Mouse (Mus musculus) forelimb bud, embryonic 11.5 days (tissue): ENCODE measurements around the gene Hmbs.
A peak's percentile ranks its signal among the peaks of the same experiment; 100 is the strongest.
"Not testable (repeated sequence)": the region's sequence is repeated elsewhere in the genome, so short reads cannot be mapped to it uniquely, and the experiment has no call there.

Experiments used
- DNase-seq: peaks from one replicate; pipeline ENCODE4 v3.0.0-alpha.2; 2012; ENCODE audit warnings: low read depth, low spot score

Hmbs gene

DNA sequence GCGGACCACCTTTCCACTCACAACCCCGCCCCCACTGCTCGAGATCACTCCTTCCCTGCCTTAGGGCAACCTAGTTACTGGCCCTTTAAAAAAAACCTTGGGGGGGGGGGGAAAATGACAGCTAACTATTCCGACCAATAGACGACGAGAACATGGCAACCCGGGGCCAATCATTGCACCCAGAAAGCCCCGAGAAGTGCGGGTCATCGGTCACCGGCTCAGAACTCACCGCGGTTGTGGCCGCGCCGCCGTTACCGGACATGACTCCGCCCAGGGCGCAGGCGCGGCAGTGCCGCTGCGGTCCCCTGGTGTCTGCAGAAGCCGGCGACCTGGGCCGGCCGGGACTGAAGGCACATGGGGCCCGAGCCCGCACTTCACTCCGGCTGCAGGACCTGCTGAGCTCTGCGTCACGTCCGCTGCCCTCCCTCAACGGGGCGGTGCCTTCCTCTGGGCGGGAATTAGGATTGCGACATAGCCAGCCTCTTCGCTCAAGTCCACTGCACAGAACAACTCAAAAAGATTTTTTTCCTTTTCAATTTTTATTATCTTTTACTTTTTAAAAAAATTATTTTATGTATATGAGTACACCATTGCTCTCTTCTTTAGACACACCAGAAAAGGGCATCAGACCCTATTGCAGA, at the start of gene Hmbs:
Gene Hmbs (minus strand): TSS at position 448 of the 641 bp plus-strand sequence.
- DNase-seq: peak; percentile 87

DNA sequence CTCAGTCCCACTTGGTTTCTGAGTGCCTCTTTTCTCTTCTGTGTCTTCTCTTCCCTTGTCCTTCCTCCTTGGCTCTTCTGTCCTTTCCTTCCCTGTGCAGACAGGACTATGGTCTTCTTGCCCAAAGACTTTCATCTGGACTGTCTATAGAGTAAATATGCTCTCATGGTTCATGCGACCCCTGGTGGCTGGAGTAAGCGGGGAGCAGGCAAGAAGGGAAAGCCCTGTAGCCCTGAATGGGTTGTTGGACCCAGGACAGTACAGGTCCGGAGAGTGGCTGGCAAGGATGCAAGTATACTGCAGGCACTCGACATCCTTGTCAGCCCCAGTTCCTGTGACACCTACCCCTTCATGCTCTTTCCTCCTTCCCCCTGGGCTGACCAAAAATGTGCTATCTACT, 47.4 kb upstream of the Hmbs start:
- no peak for DNase-seq

DNA sequence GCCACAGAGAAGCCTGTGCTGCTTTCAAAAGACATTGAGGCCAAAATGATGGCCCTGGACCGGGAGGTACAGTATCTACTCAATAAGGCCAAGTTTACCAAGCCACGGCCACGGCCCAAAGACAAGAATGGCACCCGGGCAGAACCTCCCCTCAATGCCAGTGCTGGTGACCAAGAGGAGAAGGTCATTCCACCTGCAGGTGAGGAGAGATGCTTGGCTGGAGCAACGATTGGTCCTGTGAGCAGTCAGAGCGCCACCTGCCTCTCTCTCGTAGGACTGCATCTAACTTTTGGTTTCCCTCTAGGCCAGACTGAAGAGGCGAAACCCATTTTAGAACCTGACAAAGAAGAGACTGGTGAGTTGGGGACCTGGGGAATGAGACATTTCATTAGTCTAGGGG, 45.2 kb upstream of the Hmbs start:
- no peak for DNase-seq

- no peak for DNase-seq
Observed at GRCm38 (mm10) chr9:44387221-44387620, 43.2 kb upstream of the Hmbs start.

DNA sequence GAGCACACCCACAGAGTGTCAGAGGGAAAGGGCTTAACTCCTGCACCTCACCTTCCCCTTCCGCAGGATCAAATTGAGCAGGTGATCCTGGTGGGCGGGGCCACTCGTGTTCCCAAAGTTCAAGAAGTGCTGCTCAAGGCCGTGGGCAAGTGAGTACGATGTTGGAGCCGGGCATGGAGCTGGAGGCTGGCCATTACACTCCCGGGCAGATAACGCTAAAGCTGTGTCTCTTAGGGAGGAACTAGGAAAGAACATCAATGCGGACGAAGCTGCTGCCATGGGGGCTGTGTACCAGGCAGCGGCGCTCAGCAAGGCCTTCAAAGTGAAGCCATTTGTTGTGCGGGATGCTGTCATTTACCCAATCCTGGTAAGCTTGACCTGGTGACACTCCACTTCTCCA, 40.6 kb upstream of the Hmbs start:
- no peak for DNase-seq

GRCm38 (mm10) chr9:44379862-44380261, 35.8 kb upstream of the Hmbs start:
- DNase-seq: peak; percentile 33

GRCm38 (mm10) chr9:44379054-44379834, 35.2 kb upstream of the Hmbs start, which contains the start of gene Hyou1:
TSS of gene Hyou1 (plus strand) at chr9:44379490.
- peak; percentile 97 for DNase-seq

DNA sequence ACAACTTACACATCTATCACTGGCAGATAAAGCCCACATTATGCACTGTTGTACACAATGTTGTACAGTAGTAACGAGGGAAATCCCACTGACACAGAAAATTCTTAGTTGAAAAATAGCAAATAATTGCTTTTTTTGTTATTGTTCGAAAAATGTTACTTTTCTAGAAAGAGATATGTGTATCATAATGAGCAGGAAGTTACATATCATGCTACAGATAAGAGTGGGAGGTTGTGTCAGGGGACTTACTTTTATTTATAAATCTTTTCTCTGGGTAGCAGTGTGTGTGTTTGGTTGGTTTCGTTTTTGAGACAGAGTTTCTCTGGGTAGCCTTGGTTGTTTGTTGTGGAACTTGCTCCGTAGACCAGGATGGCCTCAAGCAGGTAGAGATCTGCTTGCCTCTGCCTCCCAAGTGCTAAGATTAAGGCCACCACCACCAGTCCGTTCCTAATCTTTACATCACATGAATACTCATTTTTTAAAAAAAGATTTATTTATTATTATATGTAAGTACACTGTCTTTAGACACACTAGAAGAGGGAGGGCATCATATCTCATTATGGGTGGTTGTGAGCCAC, 34.2 kb upstream of the Hmbs start:
- no peak for DNase-seq

- not testable (repeated sequence) for DNase-seq
Observed at GRCm38 (mm10) chr9:44377335-44377734, 33.3 kb upstream of the Hmbs start.

- no peak for DNase-seq
Observed at GRCm38 (mm10) chr9:44376141-44376540, 32.1 kb upstream of the Hmbs start.

- no peak for DNase-seq
Observed at GRCm38 (mm10) chr9:44373386-44373785, 29.4 kb upstream of the Hmbs start.

GRCm38 (mm10) chr9:44364480-44364879, 20.5 kb upstream of the Hmbs start:
- DNase-seq: no peak

DNA sequence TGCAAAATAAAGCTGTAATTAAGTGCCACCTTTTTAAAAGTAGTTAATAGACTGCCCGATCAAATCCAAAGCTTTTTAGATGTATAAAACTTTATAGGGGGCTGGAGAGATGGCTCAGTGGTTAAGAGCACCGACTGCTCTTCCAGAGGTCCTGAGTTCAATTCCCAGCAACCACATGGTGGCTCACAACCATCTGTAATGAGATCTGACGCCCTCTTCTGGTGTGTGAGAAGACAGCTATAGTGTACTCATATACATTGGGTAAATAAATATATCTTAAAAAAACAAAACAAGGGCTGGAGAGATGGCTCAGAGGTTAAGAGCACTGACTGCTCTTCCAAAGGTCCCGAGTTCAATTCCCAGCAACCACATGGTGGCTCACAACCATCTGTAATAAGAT, 17.9 kb upstream of the Hmbs start:
- DNase-seq: not testable (repeated sequence)

DNA sequence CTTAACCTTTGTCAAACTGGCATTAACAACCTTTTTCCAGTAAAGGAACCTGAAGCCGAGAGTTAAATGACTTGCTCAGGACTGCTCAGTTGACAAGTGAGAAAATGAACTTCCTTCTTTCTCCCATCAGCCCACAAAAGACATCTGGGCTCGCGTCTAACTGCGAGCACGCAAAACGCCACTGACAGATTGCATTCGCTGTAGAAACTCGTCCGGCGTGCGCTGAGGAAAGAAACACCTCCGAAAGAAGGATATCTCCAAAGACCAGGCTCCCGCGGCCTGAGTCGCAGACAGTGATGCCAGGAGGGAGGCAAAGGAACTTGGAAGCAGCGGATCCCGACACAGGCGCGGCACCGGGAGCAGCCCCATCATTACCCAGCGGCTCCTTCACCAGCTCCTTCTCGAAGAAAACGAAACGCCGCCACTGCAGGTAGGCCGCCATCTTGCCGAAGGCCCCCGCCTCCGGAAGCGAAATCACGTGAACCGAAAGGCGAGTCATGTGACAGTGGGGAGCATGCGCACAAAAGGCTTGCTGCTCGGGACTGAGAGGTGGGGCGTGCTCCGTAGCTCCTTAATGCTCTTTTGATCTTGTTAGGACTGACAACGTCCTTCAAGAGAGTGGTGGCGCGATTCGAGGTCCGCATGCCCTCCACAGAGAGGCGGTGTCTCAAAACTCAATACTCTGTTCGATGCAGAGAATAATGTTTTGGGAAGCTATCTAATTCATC, 17.3 kb upstream of the Hmbs start, which contains the start of gene Vps11:
Gene Vps11 (minus strand): TSS at position 481 of the 728 bp plus-strand sequence.
- DNase-seq: peak; percentile 99

DNA sequence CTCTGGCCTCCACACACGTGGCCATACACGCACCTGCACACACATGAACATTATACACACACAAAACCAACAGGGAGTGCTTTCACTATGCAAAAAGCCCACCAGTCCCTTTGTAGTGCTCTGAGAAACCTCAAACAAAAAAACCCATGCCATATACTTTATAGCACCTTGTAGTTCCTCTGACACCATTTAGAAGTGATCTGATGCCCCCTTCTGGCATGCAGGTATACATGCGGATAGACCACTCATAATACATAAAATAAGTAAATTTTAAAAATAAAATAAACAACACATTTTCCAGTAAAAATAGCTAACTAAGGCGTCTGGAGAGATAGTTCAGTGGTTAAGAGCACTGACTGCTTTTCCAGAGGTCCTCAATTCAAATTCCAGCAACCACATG, 13.2 kb upstream of the Hmbs start:
- DNase-seq: peak; percentile 20

- no peak for DNase-seq
Observed at GRCm38 (mm10) chr9:44353142-44353541, 9.1 kb upstream of the Hmbs start.

DNA sequence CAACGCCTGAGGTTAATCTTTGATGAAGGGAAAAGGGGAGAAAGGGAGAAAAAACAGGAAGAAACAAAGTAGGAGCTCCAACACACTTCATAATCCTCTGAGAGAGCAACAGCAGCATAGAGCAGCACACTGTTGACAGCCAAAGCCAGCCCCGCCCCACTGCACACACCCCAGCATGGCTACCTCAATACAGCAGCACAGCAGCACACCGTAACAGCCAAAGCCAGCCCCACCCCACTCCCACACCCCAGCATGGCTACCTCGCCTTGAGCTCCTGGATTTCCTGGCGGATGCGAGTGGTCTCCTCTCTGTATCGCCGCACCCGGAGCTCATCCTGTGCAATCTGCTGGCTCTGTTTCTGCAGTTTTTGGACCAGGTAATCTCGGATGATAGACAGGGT, 8.3 kb upstream of the Hmbs start:
- no peak for DNase-seq

DNA sequence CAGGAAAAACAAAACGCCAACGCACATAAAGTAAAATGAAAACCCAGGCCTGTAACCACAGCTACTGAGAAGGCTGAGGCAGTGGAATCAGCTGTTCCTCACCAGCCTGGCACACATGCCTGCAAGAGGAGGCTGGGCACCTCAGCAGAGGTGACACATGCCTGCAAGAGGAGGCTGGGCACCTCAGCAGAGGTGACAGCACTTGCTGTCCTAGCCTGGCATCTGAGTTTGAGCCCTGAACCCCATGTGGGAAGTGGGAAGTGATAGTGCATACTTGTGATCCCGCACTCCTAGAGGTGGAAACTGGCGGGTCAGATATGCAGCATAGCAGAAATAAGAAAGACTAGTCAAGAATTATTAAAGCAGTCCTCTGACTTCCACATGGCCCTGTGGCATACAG, 7.4 kb upstream of the Hmbs start:
- DNase-seq: no peak

- DNase-seq: no peak
Observed at GRCm38 (mm10) chr9:44348546-44348945, 4.5 kb upstream of the Hmbs start.

- DNase-seq: no peak
Observed at GRCm38 (mm10) chr9:44347621-44348020, 3.6 kb upstream of the Hmbs start.

GRCm38 (mm10) chr9:44347166-44347565, 3.1 kb upstream of the Hmbs start:
- DNase-seq: no peak
